Mouse (Mus musculus): ENCODE data around the gene Anapc11. TPM values are rescaled to one million over a fixed set of nuclear protein-coding genes. Genes with fewer than 3 reads are reported as not detected.

Anapc11 gene
- polyA plus RNA-seq, 1 experiment from 2014 or later, result 200 TPM

Small RNA genes lying within 50 kb of the gene (microRNA-seq; reads per million reads assigned to microRNA genes)
- gene Mir6936, result not detected

Other genes starting within 250 kb of the Anapc11 start
- 4,418 and 4,467 TPM in 2 replicates for gene Actg1, start 249.9 kb upstream of the Anapc11 start, polyA plus RNA-seq (2015; fragmentation: Nextera tagmentation; extraction: Ambion mirVana)
- 0.84 and 1.4 TPM in 2 replicates for gene Fscn2, start 236.9 kb upstream of the Anapc11 start, polyA plus RNA-seq (2015; fragmentation: Nextera tagmentation; extraction: Ambion mirVana)
- 124 TPM in 2 replicates for gene Faap100, start 219.7 kb upstream of the Anapc11 start, polyA plus RNA-seq (2015; fragmentation: Nextera tagmentation; extraction: Ambion mirVana)
- gene Nploc4, start 160.7 kb upstream of the Anapc11 start, polyA plus RNA-seq (2015; fragmentation: Nextera tagmentation; extraction: Ambion mirVana), result 34.2 and 39.1 TPM in 2 replicates
- gene Tspan10, start 155.8 kb upstream of the Anapc11 start, polyA plus RNA-seq (2015; fragmentation: Nextera tagmentation; extraction: Ambion mirVana), result not detected in 2 replicates
- 0.39 and 0.52 TPM in 2 replicates for gene Pde6g, start 144.9 kb upstream of the Anapc11 start, polyA plus RNA-seq (2015; fragmentation: Nextera tagmentation; extraction: Ambion mirVana)
- gene Oxld1, start 140.4 kb upstream of the Anapc11 start, polyA plus RNA-seq (2015; fragmentation: Nextera tagmentation; extraction: Ambion mirVana), result 9.8 and 11.4 TPM in 2 replicates
- 27.9 and 28.1 TPM in 2 replicates for gene Ccdc137, start 140.3 kb upstream of the Anapc11 start, polyA plus RNA-seq (2015; fragmentation: Nextera tagmentation; extraction: Ambion mirVana)
- gene Arl16, start 130.8 kb upstream of the Anapc11 start, polyA plus RNA-seq (2015; fragmentation: Nextera tagmentation; extraction: Ambion mirVana), result 63.0 and 64.1 TPM in 2 replicates
- 112 and 115 TPM in 2 replicates for gene Mrpl12, start 113.8 kb upstream of the Anapc11 start, polyA plus RNA-seq (2015; fragmentation: Nextera tagmentation; extraction: Ambion mirVana)
- gene Slc25a10, start 106.6 kb upstream of the Anapc11 start, polyA plus RNA-seq (2015; fragmentation: Nextera tagmentation; extraction: Ambion mirVana), result 28.6 and 29.2 TPM in 2 replicates
- gene Gcgr, start 67.7 kb upstream of the Anapc11 start, polyA plus RNA-seq (2015; fragmentation: Nextera tagmentation; extraction: Ambion mirVana), result 0.17 and 0.19 TPM in 2 replicates
- 249 and 264 TPM in 2 replicates for gene Mcrip1, start 48.7 kb upstream of the Anapc11 start, polyA plus RNA-seq (2015; fragmentation: Nextera tagmentation; extraction: Ambion mirVana)
- not detected in 2 replicates for gene Ppp1r27, start 47.3 kb upstream of the Anapc11 start, polyA plus RNA-seq (2015; fragmentation: Nextera tagmentation; extraction: Ambion mirVana)
- gene P4hb, start 25.2 kb upstream of the Anapc11 start, polyA plus RNA-seq (2015; fragmentation: Nextera tagmentation; extraction: Ambion mirVana), result 256 and 259 TPM in 2 replicates
- gene Arhgdia, start 16.8 kb upstream of the Anapc11 start, polyA plus RNA-seq (2015; fragmentation: Nextera tagmentation; extraction: Ambion mirVana), result 458 and 487 TPM in 2 replicates
- gene Alyref, start 56 bp upstream of the Anapc11 start, polyA plus RNA-seq (2015; fragmentation: Nextera tagmentation; extraction: Ambion mirVana), result 225 and 233 TPM in 2 replicates
- gene Npb, start 10.1 kb downstream of the Anapc11 start, polyA plus RNA-seq (2015; fragmentation: Nextera tagmentation; extraction: Ambion mirVana), result 0.59 and 1.3 TPM in 2 replicates
- gene Pcyt2, start 19.5 kb downstream of the Anapc11 start, polyA plus RNA-seq (2015; fragmentation: Nextera tagmentation; extraction: Ambion mirVana), result 222 and 233 TPM in 2 replicates
- 45.8 and 48.2 TPM in 2 replicates for gene Sirt7, start 26.8 kb downstream of the Anapc11 start, polyA plus RNA-seq (2015; fragmentation: Nextera tagmentation; extraction: Ambion mirVana)
- gene Mafg, start 35.2 kb downstream of the Anapc11 start, polyA plus RNA-seq (2015; fragmentation: Nextera tagmentation; extraction: Ambion mirVana), result 42.0 and 45.2 TPM in 2 replicates
- gene Pycr1, start 45.3 kb downstream of the Anapc11 start, polyA plus RNA-seq (2015; fragmentation: Nextera tagmentation; extraction: Ambion mirVana), result 18.2 and 21.2 TPM in 2 replicates
- gene Myadml2, start 49.7 kb downstream of the Anapc11 start, polyA plus RNA-seq (2015; fragmentation: Nextera tagmentation; extraction: Ambion mirVana), result 0.90 and 1.2 TPM in 2 replicates
- gene Notum, start 62.8 kb downstream of the Anapc11 start, polyA plus RNA-seq (2015; fragmentation: Nextera tagmentation; extraction: Ambion mirVana), result 1.4 and 1.8 TPM in 2 replicates
- gene Aspscr1, start 74.6 kb downstream of the Anapc11 start, polyA plus RNA-seq (2015; fragmentation: Nextera tagmentation; extraction: Ambion mirVana), result 149 and 158 TPM in 2 replicates
- 95.6 and 99.7 TPM in 2 replicates for gene Cenpx, start 115.3 kb downstream of the Anapc11 start, polyA plus RNA-seq (2015; fragmentation: Nextera tagmentation; extraction: Ambion mirVana)
- 82.6 and 89.9 TPM in 2 replicates for gene Lrrc45, start 115.5 kb downstream of the Anapc11 start, polyA plus RNA-seq (2015; fragmentation: Nextera tagmentation; extraction: Ambion mirVana)
- gene Rac3, start 123.0 kb downstream of the Anapc11 start, polyA plus RNA-seq (2015; fragmentation: Nextera tagmentation; extraction: Ambion mirVana), result 560 and 572 TPM in 2 replicates
- 6.8 and 7.9 TPM in 2 replicates for gene Dcxr, start 128.9 kb downstream of the Anapc11 start, polyA plus RNA-seq (2015; fragmentation: Nextera tagmentation; extraction: Ambion mirVana)
- 1.2 and 2.2 TPM in 2 replicates for gene Cbr2, start 133.7 kb downstream of the Anapc11 start, polyA plus RNA-seq (2015; fragmentation: Nextera tagmentation; extraction: Ambion mirVana)
- 1.7 and 2.9 TPM in 2 replicates for gene Hmga1b, start 164.4 kb downstream of the Anapc11 start, polyA plus RNA-seq (2015; fragmentation: Nextera tagmentation; extraction: Ambion mirVana)
- gene Rfng, start 185.8 kb downstream of the Anapc11 start, polyA plus RNA-seq (2015; fragmentation: Nextera tagmentation; extraction: Ambion mirVana), result 137 and 138 TPM in 2 replicates
- 296 and 300 TPM in 2 replicates for gene Gps1, start 185.9 kb downstream of the Anapc11 start, polyA plus RNA-seq (2015; fragmentation: Nextera tagmentation; extraction: Ambion mirVana)
- 48.2 and 48.5 TPM in 2 replicates for gene Dus1l, start 198.0 kb downstream of the Anapc11 start, polyA plus RNA-seq (2015; fragmentation: Nextera tagmentation; extraction: Ambion mirVana)
- 102 and 107 TPM in 2 replicates for gene Fasn, start 226.1 kb downstream of the Anapc11 start, polyA plus RNA-seq (2015; fragmentation: Nextera tagmentation; extraction: Ambion mirVana)